In genomic region chr12:4840741-4841140, GRCm38 (mm10) we compare ENCODE assay signal across 8 mouse cellular contexts. TPM values are rescaled to one million over a fixed set of nuclear protein-coding genes. Genes with fewer than 3 reads are reported as not detected.
DNase-seq lines count a peak whose midpoint lies in the region; ATAC-seq and TF ChIP-seq lines count a peak whose summit lies in the region.

No protein-coding gene starts in this region.

- peak; percentile 17; the same call in 1 of the 2 replicates for ATAC-seq in lung, embryonic 16.5 days (ENCODE audit: low read depth)
- ATAC-seq in stomach, postnatal 0 days (ENCODE audit: low FRiP score, low TSS enrichment) = no peak

- no peak for TF ChIP-seq CTCF in stomach, postnatal 0 days (IDR thresholded peaks at IDR 0.05; ENCODE audit: low read depth)

- H3K4me1 ChIP-seq in lung, embryonic 16.5 days (replicated peaks; ENCODE audit: control insufficient read depth, insufficient read depth, low read length) = peaks cover 24% of the 10 kb centered on the region
- H3K4me1 ChIP-seq in stomach, postnatal 0 days (replicated peaks; ENCODE audit: control insufficient read depth, insufficient read depth) = no peaks in the 10 kb centered on the region; the same call in 1 of the 2 replicates

- WGBS in lung, embryonic 16.5 days = 0% methylated on average over 11 of the region's 11 CpGs
- 1% methylated on average over 11 of the region's 11 CpGs for WGBS in stomach, postnatal 0 days

- H3K27me3 ChIP-seq in lung, embryonic 16.5 days (ENCODE audit: control insufficient read depth, insufficient read depth, low read depth, low read length) = no peaks in the 10 kb centered on the region
- H3K27me3 ChIP-seq in stomach, postnatal 0 days (ENCODE audit: control insufficient read depth, insufficient read depth, low read length) = no peaks in the 10 kb centered on the region

- peak overlapping the region; percentile 66 for H3K4me3 ChIP-seq in lung, embryonic 16.5 days (ENCODE audit: low read length)
- H3K4me3 ChIP-seq in stomach, postnatal 0 days (ENCODE audit: low read depth, low read length) = peak overlapping the region; percentile 69

- TF ChIP-seq EP300 in stomach, postnatal 0 days (optimal IDR thresholded peaks at IDR 0.05) = no peak

- DNase-seq in layer of hippocampus, adult 9-11 months = peak; percentile 26
- no peak for DNase-seq in layer of hippocampus, adult 8-10 months (ENCODE audit: low spot score in 2 of 2)
- peak; percentile 45 to 52 for DNase-seq in cerebellum, postnatal 14 days
- peak; percentile 18 for DNase-seq in heart, postnatal 4 days
- DNase-seq in stomach, postnatal 0 days (ENCODE audit: low spot score) = no peak
- DNase-seq in embryo, embryonic 11 days = no peak
- DNase-seq in layer of hippocampus, postnatal 25 days (ENCODE audit: extremely low spot score in 1 of 2, low spot score in 1 of 2) = no peak

- H3K4me2 ChIP-seq in lung, embryonic 16.5 days (ENCODE audit: low read depth, low read length) = peak overlapping the region; percentile 79
- H3K4me2 ChIP-seq in stomach, postnatal 0 days (replicated peaks; ENCODE audit: low read depth) = peak overlapping the region; percentile 100

- H3K36me3 ChIP-seq in lung, embryonic 16.5 days (ENCODE audit: control insufficient read depth, insufficient read depth, low read length) = no peaks in the 10 kb centered on the region
- no peaks in the 10 kb centered on the region for H3K36me3 ChIP-seq in stomach, postnatal 0 days (ENCODE audit: control insufficient read depth, insufficient read depth, low read length)

- H3K9me3 ChIP-seq in lung, embryonic 16.5 days (ENCODE audit: control insufficient read depth, low read length) = no peaks in the 10 kb centered on the region
- H3K9me3 ChIP-seq in stomach, postnatal 0 days (ENCODE audit: control insufficient read depth, low read length) = no peaks in the 10 kb centered on the region

- no peak overlapping the region for H3K27ac ChIP-seq in lung, embryonic 16.5 days (ENCODE audit: low read length)
- no peak overlapping the region for H3K27ac ChIP-seq in stomach, postnatal 0 days (replicated peaks)

- H3K9ac ChIP-seq in lung, embryonic 16.5 days (ENCODE audit: low read length) = peak overlapping the region; percentile 71
- peak overlapping the region; percentile 67; the same call in 1 of the 2 replicates for H3K9ac ChIP-seq in stomach, postnatal 0 days (ENCODE audit: low read length)

RNA-seq across cellular contexts. Expression of gene Fkbp1b, which starts 0.7 kb away (rescaled TPM):
- 10 to 100 TPM; 34.3 to 50.6 (median 43.9) TPM for total RNA-seq in layer of hippocampus, adult 8-10 months (2022)
- 1 to 10 TPM; 4.0 to 8.8 TPM for total RNA-seq in heart, postnatal 4 days (2021)
- polyA plus RNA-seq in lung, embryonic 16.5 days (2015; fragmentation: Nextera tagmentation; extraction: Ambion mirVana) = 8.8 and 9.3 TPM in 2 replicates
- 7.7 and 8.3 TPM in 2 replicates for polyA plus RNA-seq in stomach, postnatal 0 days (2015; fragmentation: Nextera tagmentation; extraction: Ambion mirVana)
- 10 to 100 TPM; 69.9 to 71.8 TPM for total RNA-seq in layer of hippocampus, postnatal 25 days (2021)

RNA-seq across cellular contexts. Expression of gene Wdcp, which starts 2.4 kb away (rescaled TPM):
- total RNA-seq in layer of hippocampus, adult 8-10 months (2022) = 10 to 100 TPM; 11.3 to 14.9 (median 13.7) TPM
- 10 to 100 TPM in 1 of 2 experiments, 1 to 10 TPM in 1; 9.3 to 11.4 TPM for total RNA-seq in heart, postnatal 4 days (2021)
- polyA plus RNA-seq in lung, embryonic 16.5 days (2015; fragmentation: Nextera tagmentation; extraction: Ambion mirVana) = 15.5 and 16.1 TPM in 2 replicates
- polyA plus RNA-seq in stomach, postnatal 0 days (2015; fragmentation: Nextera tagmentation; extraction: Ambion mirVana) = 7.4 and 8.2 TPM in 2 replicates
- 10 to 100 TPM; 12.5 to 14.6 TPM for total RNA-seq in layer of hippocampus, postnatal 25 days (2021)

RNA-seq across cellular contexts. Expression of gene Sf3b6, which starts 23.4 kb away (rescaled TPM):
- 10 to 100 TPM; 87.5 to 98.6 (median 93.4) TPM for total RNA-seq in layer of hippocampus, adult 8-10 months (2022)
- 10 to 100 TPM; 69.2 to 70.5 TPM for total RNA-seq in heart, postnatal 4 days (2021)
- polyA plus RNA-seq in lung, embryonic 16.5 days (2015; fragmentation: Nextera tagmentation; extraction: Ambion mirVana) = 161 and 180 TPM in 2 replicates
- 288 and 301 TPM in 2 replicates for polyA plus RNA-seq in stomach, postnatal 0 days (2015; fragmentation: Nextera tagmentation; extraction: Ambion mirVana)
- total RNA-seq in layer of hippocampus, postnatal 25 days (2021) = 10 to 100 TPM; 84.2 to 86.0 TPM

RNA-seq across cellular contexts. Expression of gene Mfsd2b, which starts 33.4 kb away (rescaled TPM):
- total RNA-seq in layer of hippocampus, adult 8-10 months (2022) = 1 to 10 TPM in 1 of 4 experiments, under 1 TPM in 3; 0.74 to 2.0 (median 0.79) TPM
- 1 to 10 TPM; 1.3 to 1.6 TPM for total RNA-seq in heart, postnatal 4 days (2021)
- polyA plus RNA-seq in lung, embryonic 16.5 days (2015; fragmentation: Nextera tagmentation; extraction: Ambion mirVana) = 1.8 and 2.3 TPM in 2 replicates
- 0.30 and 0.38 TPM in 2 replicates for polyA plus RNA-seq in stomach, postnatal 0 days (2015; fragmentation: Nextera tagmentation; extraction: Ambion mirVana)
- total RNA-seq in layer of hippocampus, postnatal 25 days (2021) = 1 to 10 TPM in 1 of 2 experiments, under 1 TPM in 1; 0.34 to 1.2 TPM

Comparison
In these comparisons a context has a peak if more than half of its experiments do, and no peak if none do; other contexts are left out.
1. DNase-seq: peak in layer of hippocampus, adult 9-11 months (single experiment), cerebellum, postnatal 14 days (2 of 2) and heart, postnatal 4 days (single experiment); none in layer of hippocampus, adult 8-10 months (0 of 2), stomach, postnatal 0 days (single experiment), embryo, embryonic 11 days (single experiment) and layer of hippocampus, postnatal 25 days (0 of 2).